Mouse (Mus musculus) E14TG2a.4 (cell line): ENCODE results near the gene Iqsec3.

ENCODE experiments used
- CTCF ChIP-seq: conservative IDR thresholded peaks from 2 replicates; pipeline ENCODE4 v1.5.1; 2014; ENCODE audit warnings: low read length
- NANOG ChIP-seq: IDR thresholded peaks from 2 replicates; pipeline ENCODE4 v1.6.1; 2014; ENCODE audit warnings: borderline replicate concordance, low read length, mixed read lengths

GRCm38 (mm10) chr6:121371197-121371980 lies 102.1 kb downstream of the Iqsec3 start:
- TF ChIP-seq CTCF (no peak), NANOG (no peak)
